Mouse (Mus musculus) heart, postnatal 10 days (tissue): ENCODE measurements around the gene Msx1. TPM values are rescaled to one million over a fixed set of nuclear protein-coding genes. Genes with fewer than 3 reads are reported as not detected.

Experiments used
- DNase-seq, 2 experiments: peaks; one replicate each; pipeline ENCODE4 v3.0.0; 2021
- intact Hi-C: fragments of 180-260 bp; cut with DNase I; formaldehyde crosslinking; loops from one replicate; pipeline ENCODE4 v1.15.1; 2025
- total RNA-seq, 2 experiments: library from RNA; stranded (reverse); gene quantifications; 2 replicates each; pipeline ENCODE4 v1.2.3; 2021

Gene Msx1
- total RNA-seq, 2 experiments from 2014 or later: 5.8 to 6.2 TPM

DNA sequence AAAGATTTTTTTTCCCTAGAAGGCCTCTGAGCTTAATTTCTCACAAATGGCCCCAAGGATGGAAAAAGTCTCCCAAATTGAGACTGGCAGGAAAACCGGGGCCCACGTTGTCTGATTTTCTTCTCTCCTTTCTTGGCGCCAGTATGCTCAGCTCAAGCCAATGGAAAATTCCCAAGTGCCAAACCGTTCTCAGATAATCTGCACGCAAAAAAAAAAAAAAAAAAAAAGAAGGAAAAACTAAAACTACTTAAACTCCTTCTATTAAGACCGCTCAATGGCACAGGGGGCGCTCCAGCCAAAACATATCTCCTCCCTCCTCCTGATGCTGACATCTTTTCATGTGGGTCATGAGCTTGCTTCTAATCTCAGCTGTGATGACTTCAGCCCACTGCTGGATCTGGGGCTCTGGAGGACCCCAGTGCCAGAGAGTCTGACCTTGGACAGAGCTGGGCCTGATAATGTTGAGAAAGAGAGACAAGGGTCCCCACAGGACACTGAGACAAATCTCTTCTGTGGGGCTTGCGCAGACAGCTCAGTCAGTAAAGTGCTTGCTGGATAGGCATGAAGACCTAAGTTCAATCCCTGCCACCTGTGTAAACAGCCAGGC lies 19.8 kb downstream of the Msx1 start:
- peak; percentile 35 to 38 for DNase-seq
- intact Hi-C loops: no loop called here

DNA sequence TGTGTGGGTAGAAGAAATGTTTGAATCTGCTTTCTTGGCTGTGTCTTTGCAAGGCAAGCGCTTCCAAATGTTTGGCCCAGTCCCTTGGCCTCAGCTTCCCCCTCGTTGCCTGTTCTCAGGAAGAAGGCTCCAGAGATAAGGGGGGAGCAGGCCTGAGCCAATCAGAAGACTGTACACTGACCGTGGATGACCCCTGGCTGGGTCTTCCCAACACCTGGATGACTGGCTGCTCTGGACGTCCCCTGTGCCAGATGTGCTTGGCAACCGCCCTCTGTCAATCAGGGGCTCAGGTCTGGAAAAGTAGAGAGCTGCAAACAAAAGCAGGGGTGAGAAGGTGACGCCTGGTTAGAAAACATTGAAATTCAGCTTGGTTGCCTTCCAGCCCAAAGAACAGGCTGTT lies 27.1 kb downstream of the Msx1 start:
- DNase-seq: peak in 1 of 2 experiments; percentile 35
- intact Hi-C loops: no loop called here

DNA sequence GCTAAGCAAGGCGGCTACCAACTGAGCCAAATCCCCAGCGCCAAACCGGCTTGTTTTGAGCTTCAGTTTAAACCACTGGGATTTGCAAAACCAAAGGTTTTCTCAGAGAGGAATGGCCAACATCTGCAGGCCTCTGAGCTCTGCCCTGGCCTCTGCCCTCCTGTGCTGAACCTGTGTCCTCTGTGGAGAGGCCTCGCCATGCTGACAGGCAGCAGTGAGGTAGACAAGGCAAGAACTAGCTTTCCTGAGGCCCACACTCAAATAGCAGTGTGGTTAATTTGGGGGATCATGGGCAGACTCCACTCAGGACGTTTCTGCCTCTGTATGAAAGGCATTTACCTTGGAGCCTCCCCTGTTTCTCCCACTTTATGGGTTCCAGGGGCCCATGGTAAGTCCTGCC lies 27.6 kb downstream of the Msx1 start:
- DNase-seq: no peak
- intact Hi-C loops: no loop called here

DNA sequence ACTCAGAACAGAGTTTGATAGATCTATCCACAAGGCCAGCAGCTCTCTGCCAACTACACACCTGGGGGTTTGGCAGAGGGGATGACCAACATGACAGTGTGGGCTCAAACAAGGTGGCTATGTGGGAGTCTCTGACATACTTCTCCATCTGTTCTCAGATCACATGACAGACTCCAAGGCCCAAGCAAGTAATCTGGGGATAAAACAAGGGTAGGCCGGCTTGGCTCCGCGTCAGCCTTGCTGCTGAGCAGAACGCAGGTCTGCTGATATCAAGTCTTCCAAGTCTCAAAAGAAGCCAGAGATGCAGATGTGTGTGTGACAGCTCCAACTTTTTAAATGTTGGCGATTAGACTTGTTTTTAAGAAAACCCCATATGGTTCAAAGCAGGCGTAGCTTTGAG lies 28.7 kb downstream of the Msx1 start:
- intact Hi-C loops: no loop called here

DNA sequence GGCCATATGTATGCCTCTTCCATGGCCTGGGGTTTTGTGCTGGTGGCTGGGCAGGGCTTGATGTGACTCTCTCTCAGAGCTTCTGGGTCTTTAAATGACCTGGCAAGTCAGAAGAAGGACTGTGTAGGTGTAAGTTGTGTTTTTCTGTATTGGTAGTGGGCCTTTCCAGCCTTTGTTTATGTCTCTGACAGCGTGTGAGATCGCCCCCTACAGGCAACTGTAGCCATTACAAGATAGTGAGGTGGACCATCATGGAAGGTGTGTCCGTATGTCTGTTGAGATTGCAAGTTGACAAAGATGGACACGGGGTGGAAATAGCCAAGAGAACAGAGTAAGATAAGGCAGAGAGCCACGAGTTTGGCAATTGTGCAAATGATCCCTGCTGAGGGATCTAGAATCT lies 32.2 kb downstream of the Msx1 start:
- DNase-seq: no peak
- intact Hi-C loops: no loop called here

More for the DNA sequence above, 28.7 kb downstream of the Msx1 start:
- no peak for DNase-seq

DNA sequence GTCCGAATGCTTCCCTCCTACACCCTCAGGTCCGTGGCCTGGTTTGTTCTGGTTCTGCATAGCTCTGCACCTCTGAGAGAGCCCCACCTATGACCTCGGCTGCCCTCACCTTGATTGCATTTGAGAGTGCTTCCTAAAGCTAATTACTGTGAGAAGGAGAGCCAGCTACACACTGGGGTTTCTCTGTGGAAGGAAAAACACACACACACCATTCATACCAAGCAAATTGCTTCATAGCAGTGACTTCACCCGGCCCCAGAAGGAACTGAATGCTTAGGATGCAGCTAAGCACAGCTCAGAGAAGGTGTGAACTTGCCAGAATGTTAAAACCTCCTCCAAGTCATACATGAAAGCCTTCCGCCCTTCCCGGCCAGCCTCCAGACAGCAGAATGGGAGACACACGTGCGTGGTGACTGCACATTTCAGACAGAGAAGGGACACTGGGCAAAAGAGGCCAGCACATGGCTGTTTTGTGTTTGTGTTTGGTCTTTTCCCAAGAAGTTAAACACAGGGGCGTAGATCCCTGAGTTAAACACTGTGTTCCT lies 39.5 kb downstream of the Msx1 start:
- no peak for DNase-seq
- intact Hi-C loops: no loop called here

DNA sequence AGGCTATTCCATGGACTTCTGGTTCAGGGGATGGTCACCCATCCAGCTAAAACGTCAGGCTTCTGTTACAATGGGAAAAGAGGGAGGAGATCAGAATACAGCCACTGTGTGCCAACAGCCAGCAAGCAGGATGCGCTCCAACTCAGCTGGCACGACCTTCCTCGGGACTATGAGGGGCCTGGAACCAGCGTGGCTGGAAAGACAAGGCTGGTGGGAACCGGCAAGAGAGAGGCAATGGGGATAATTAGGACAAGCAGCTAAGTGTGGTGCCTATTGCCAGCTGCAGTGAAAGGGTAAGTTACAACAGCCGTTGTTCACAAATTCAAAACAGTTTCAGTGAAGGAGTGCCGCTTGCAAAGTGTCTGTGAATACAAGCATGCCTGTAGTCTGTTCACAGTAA lies 41.1 kb downstream of the Msx1 start:
- DNase-seq: no peak
- intact Hi-C loops: no loop called here

DNA sequence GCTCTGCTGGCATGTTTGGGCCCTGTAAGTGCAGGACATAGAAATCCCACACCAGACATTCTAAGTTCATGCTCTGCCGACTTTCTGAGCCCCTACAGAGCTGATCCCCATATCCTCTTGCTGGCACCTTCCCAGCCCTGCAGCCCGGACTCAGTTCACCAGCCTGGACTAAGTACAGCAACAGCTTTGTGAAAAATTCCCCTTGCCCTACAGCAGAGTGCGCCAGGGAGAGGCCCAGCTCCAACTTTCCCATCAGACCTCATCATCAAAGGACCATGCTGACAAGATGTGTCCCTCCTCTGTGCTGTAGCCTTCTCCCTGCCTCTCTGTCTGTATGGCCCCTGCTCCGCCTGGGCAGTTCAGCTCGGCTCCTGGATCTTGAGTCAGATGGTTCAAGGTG lies 48.7 kb downstream of the Msx1 start:
- intact Hi-C loops: no loop called here
- no peak for DNase-seq

DNA sequence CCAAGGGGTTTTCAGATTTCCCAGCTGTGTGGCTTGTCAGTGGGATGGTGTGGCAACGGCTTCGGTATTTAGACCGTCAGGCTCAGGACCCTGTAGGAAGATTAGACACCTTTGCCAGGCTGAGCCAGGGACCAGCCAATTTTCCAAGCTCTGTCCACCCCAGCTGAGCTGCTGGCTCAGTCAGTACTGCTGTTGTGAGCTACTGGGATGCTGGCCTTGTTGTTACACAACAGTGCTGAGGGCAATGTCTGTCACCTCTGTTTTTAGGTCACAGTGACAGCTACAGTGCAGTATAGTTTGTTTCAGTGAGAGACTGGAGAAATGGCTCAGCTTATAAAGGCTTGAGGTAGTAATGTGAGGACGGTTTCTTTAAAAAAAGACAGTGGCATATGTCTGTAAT lies 50.4 kb downstream of the Msx1 start:
- no peak for DNase-seq
- intact Hi-C loops: no loop called here

DNA sequence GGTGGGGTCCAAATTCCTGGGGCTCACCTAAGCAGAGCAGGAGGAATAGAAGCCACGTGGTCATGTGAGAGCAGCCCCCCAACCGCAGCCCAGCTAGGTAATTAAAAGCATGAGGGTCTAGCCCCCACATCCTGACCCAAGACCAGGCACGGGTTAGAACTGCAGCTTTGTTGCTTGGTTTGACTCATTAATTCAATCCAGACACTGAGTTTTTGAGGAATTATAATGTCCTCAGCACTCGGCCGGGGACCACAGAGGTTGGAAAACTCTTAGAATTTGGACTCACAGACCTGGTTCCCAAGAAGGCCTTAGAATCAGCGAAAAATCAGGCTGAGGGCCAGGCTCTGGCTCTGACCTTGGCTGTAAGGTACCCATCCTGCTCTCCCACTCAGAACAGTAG lies 53.5 kb downstream of the Msx1 start:
- DNase-seq: no peak
- intact Hi-C loops: no loop called here

Other genes with a start within 250 kb of the Msx1 start
- under 1 TPM; 0.20 to 0.29 TPM for gene Stk32b, start 107.4 kb downstream of the Msx1 start, total RNA-seq
- 10 to 100 TPM in 1 of 2 experiments, 1 to 10 TPM in 1; 9.9 to 11.8 TPM for gene Cytl1, start 89.1 kb downstream of the Msx1 start, total RNA-seq
- 10 to 100 TPM; 20.9 to 22.2 TPM for gene Stx18, start 214.2 kb upstream of the Msx1 start, total RNA-seq